Mouse (Mus musculus) myocyte (in vitro differentiated cells): ENCODE results near the gene Tspan9. TPM values are rescaled to one million over a fixed set of nuclear protein-coding genes. Genes with fewer than 3 reads are reported as not detected.

Experiments
- H3K27me3 ChIP-seq: one replicate; pipeline ENCODE4 v1.6.1; 2011; ENCODE audit not compliant: control insufficient read depth, insufficient read depth, insufficient read length
- H3K36me3 ChIP-seq: one replicate; pipeline ENCODE4 v1.6.1; 2011; ENCODE audit not compliant: control insufficient read depth, insufficient read depth
- H3K4me2 ChIP-seq: one replicate; pipeline ENCODE4 v1.6.1; 2011; ENCODE audit warnings: low read depth, control low read depth
- H3K4me3 ChIP-seq: one replicate; pipeline ENCODE4 v1.5.1; 2011; ENCODE audit warnings: mild to moderate bottlenecking, control low read depth, moderate library complexity
- H3K79me2 ChIP-seq: one replicate; pipeline ENCODE4 v1.6.1; 2011; ENCODE audit not compliant: control insufficient read depth, insufficient read depth
- H3ac ChIP-seq: one replicate; pipeline ENCODE4 v1.6.1; 2011; ENCODE audit not compliant: control insufficient read depth, insufficient read length
- CEBPB ChIP-seq: IDR thresholded peaks from 2 replicates; pipeline ENCODE4 v1.6.1; 2011; ENCODE audit warnings: mild to moderate bottlenecking, moderate library complexity; ENCODE audit not compliant: poor library complexity, insufficient read depth, severe bottlenecking
- E2F4 ChIP-seq: IDR thresholded peaks from one replicate; pipeline ENCODE4 v1.6.1; 2011; ENCODE audit warnings: mild to moderate bottlenecking, control low read depth, moderate library complexity; ENCODE audit not compliant: insufficient read depth
- MAX ChIP-seq: IDR thresholded peaks from one replicate; pipeline ENCODE4 v1.6.1; 2011; ENCODE audit warnings: low read depth, mild to moderate bottlenecking, control low read depth
- MYOD1 ChIP-seq, 3 experiments: IDR thresholded peaks; one replicate each; pipeline ENCODE4 v1.6.1; 2011; ENCODE audit warnings: control low read depth in 2 of 3, low read depth in 2 of 3, mild to moderate bottlenecking in 2 of 3, moderate library complexity in 1 of 3; ENCODE audit not compliant: insufficient read length in 2 of 3, control insufficient read depth in 1 of 3
- MYOG ChIP-seq, 3 experiments: IDR thresholded peaks; one replicate each; pipeline ENCODE4 v1.6.1; 2011; ENCODE audit warnings: control low read depth in 2 of 3, low read depth in 2 of 3, mild to moderate bottlenecking in 2 of 3; ENCODE audit not compliant: insufficient read length in 2 of 3, control insufficient read depth in 1 of 3, insufficient read depth in 1 of 3
- POLR2A ChIP-seq: IDR thresholded peaks from one replicate; pipeline ENCODE4 v1.6.1; 2011; ENCODE audit warnings: low read depth, mild to moderate bottlenecking, control low read depth, moderate library complexity; ENCODE audit not compliant: insufficient read length
- POLR2AphosphoS2 ChIP-seq: IDR thresholded peaks from one replicate; pipeline ENCODE4 v1.6.1; 2011; ENCODE audit warnings: low read depth, control low read depth; ENCODE audit not compliant: insufficient read length
- REST ChIP-seq: IDR thresholded peaks from one replicate; pipeline ENCODE4 v1.6.1; 2011; ENCODE audit warnings: mild to moderate bottlenecking, control low read depth, moderate library complexity; ENCODE audit not compliant: insufficient read depth, insufficient read length
- SRF ChIP-seq: IDR thresholded peaks from one replicate; pipeline ENCODE4 v1.6.1; 2011; ENCODE audit warnings: low read depth; ENCODE audit not compliant: control insufficient read depth, insufficient read length
- TCF12 ChIP-seq: IDR thresholded peaks from one replicate; pipeline ENCODE4 v1.6.1; 2011; ENCODE audit warnings: mild to moderate bottlenecking, control low read depth; ENCODE audit not compliant: poor library complexity, insufficient read depth, severe bottlenecking
- TCF3 ChIP-seq: IDR thresholded peaks from one replicate; pipeline ENCODE4 v1.6.1; 2011; ENCODE audit warnings: low read depth, control low read depth; ENCODE audit not compliant: insufficient read length
- USF1 ChIP-seq: IDR thresholded peaks from one replicate; pipeline ENCODE4 v1.6.1; 2011; ENCODE audit warnings: low read depth, mild to moderate bottlenecking, control low read depth, moderate library complexity
- polyA plus RNA-seq: library from polyadenylated mRNA; unstranded; fragments of >200 nt; fragmentation: generic; extraction: Trizol; gene quantifications from one replicate; pipeline ENCODE4 v1.2.1, GENCODE M21; 2012; ENCODE audit warnings: missing spikeins

The Tspan9 gene
- polyA plus RNA-seq, 1 experiment = 227 TPM

DNA sequence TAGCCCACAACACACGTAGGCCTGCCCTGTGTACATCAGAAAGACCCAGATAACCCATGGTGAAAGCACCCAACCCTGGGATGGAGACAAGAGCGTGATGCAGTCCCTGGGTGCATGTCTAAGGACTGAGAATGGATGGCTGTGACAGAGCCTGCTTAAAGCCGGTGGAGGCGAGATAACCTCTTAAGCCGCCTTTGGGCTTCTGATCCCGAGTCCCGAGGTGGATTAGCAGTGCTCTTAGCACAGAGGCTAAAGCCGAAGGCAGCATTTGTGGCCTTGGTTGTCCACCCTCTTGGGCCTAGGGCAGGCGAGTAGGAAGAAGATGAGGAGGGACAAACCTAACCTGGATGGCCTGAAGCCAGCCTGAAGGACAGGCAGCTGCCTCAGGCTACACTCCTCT, 194.7 kb downstream of the Tspan9 start:
- Histone ChIP-seq H3K36me3 (no peaks in the 10 kb centered on the region), H3K79me2 (no peaks in the 10 kb centered on the region), H3K27me3 (peaks cover 66% of the 10 kb centered on the region), H3K4me2 (no peak overlapping the region), H3K4me3 (no peak overlapping the region), H3ac (no peak overlapping the region)
- TF ChIP-seq TCF3 (no peak), POLR2AphosphoS2 (no peak), SRF (no peak), POLR2A (no peak), USF1 (no peak), REST (no peak), TCF12 (no peak), CEBPB (no peak), MAX (no peak)

DNA sequence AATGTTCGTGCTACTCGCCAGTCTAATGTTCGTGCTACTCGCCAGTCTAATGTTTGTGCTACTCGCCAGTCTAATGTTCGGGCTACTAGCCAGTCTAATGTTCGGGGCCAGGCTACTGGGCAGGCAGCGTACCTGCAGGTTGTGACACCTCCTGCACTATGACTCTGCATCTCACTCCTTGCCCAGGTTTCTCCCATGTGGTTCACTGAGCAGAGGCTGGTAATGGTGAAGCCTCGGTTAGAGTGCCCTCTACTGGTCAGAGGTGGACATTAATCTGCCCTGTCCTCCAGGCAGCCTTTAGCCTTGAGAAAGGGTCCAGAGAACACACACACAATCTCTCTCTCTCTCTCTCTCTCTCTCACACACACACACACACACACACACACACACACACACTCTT, 197.7 kb downstream of the Tspan9 start:
- H3K36me3 ChIP-seq = no peaks in the 10 kb centered on the region
- no peak for TF ChIP-seq MYOD1 (IDR thresholded peaks at IDR 0.05; ENCODE audit: control insufficient read depth in 1 of 3, insufficient read length in 2 of 3, low read depth in 2 of 3)
- TF ChIP-seq E2F4 = no peak
- no peak for TF ChIP-seq POLR2A
- no peak for TF ChIP-seq TCF3
- TF ChIP-seq POLR2AphosphoS2 = no peak
- no peak for TF ChIP-seq TCF12
- TF ChIP-seq CEBPB = no peak
- no peak for TF ChIP-seq USF1
- no peak for TF ChIP-seq MYOG (IDR thresholded peaks at IDR 0.05; ENCODE audit: control insufficient read depth in 1 of 3, insufficient read depth in 1 of 3, insufficient read length in 2 of 3, low read depth in 2 of 3)
- TF ChIP-seq SRF = no peak
- no peak for TF ChIP-seq MAX
- no peak for TF ChIP-seq REST
- H3K27me3 ChIP-seq = peaks cover 49% of the 10 kb centered on the region
- H3K4me2 ChIP-seq = no peak overlapping the region
- no peaks in the 10 kb centered on the region for H3K79me2 ChIP-seq
- no peak overlapping the region for H3ac ChIP-seq
- H3K4me3 ChIP-seq = no peak overlapping the region

DNA sequence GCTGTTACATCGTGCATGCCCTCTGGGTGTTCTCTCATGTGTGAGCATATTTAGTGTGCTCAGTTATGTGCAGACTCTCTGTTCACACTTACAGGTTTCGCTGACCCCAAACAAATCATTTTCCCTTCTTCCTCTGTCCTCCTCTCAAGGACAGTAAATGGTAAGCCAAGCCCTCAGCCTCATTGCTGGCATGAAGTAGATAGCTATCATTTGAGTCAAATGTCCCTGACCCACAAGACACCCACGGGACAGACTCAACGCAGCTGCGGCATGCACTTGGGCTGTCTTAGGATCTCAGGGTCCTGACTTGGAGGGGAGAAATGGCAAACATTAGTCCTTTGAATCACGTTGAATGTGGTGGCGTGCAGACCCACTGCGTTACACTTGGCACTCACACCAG, 201.0 kb downstream of the Tspan9 start:
- Histone ChIP-seq H3K36me3 (no peaks in the 10 kb centered on the region), H3K79me2 (no peaks in the 10 kb centered on the region), H3K27me3 (peaks cover 24% of the 10 kb centered on the region), H3K4me2 (no peak overlapping the region), H3K4me3 (no peak overlapping the region), H3ac (no peak overlapping the region)
- TF ChIP-seq POLR2AphosphoS2 (no peak), POLR2A (no peak), MYOG (IDR thresholded peaks at IDR 0.05; ENCODE audit: control insufficient read depth in 1 of 3, insufficient read depth in 1 of 3, insufficient read length in 2 of 3, low read depth in 2 of 3) (no peak), TCF12 (no peak), CEBPB (no peak), USF1 (no peak), TCF3 (no peak), SRF (no peak), REST (no peak), MAX (no peak), E2F4 (no peak), MYOD1 (IDR thresholded peaks at IDR 0.05; ENCODE audit: control insufficient read depth in 1 of 3, insufficient read length in 2 of 3, low read depth in 2 of 3) (no peak)

DNA sequence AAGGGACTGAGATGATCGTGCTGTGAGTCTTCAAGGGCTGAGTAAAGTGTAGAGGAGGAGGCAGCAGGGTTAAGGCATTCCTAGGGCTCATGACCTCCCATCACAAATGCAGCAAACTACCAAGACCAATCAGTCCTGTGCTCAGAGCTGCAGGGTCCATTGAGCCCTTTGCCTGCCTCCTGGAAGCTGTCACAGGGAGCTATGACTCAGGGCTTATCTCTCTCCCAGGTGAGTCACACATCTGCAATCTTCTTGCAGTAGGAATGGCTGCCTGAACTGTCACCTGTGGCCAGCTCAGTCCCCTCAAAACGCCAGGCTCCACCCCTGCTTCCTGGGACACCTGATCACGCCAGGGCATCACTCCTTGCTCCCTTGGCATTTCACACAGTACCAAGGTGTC, 208.3 kb downstream of the Tspan9 start:
- no peak overlapping the region for H3ac ChIP-seq
- no peak overlapping the region for H3K4me2 ChIP-seq
- H3K4me3 ChIP-seq = no peak overlapping the region
- H3K27me3 ChIP-seq = peaks cover 14% of the 10 kb centered on the region
- H3K79me2 ChIP-seq = no peaks in the 10 kb centered on the region
- H3K36me3 ChIP-seq = no peaks in the 10 kb centered on the region
- TF ChIP-seq USF1 (no peak), TCF12 (no peak), POLR2AphosphoS2 (no peak)

DNA sequence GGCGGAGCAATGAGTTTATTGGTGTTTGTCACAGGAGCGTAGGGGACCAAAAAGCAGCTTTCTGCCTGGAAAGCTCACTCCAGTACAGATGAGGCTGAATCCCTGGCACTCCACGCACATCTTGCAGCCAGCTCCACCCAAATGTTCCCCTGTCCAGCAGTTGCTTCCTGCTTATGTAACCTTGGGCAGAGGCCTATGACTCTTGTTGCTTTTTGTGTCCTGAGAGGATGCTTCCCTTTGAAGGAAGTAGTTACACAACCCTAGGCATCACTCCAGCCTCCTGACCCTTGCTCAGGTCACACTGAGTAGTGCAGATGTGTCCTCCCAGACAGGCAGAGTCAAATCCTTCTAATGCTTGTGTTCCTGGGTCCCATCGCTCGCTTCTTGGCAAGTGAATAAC, 209.6 kb downstream of the Tspan9 start:
- H3K4me3 ChIP-seq = no peak overlapping the region
- no peak for TF ChIP-seq SRF
- TF ChIP-seq USF1 = no peak
- no peak for TF ChIP-seq POLR2A
- no peak for TF ChIP-seq REST
- no peak for TF ChIP-seq MYOD1 (IDR thresholded peaks at IDR 0.05; ENCODE audit: control insufficient read depth in 1 of 3, insufficient read length in 2 of 3, low read depth in 2 of 3)
- no peak for TF ChIP-seq MYOG (IDR thresholded peaks at IDR 0.05; ENCODE audit: control insufficient read depth in 1 of 3, insufficient read depth in 1 of 3, insufficient read length in 2 of 3, low read depth in 2 of 3)
- no peak for TF ChIP-seq CEBPB
- TF ChIP-seq TCF3 = no peak
- TF ChIP-seq POLR2AphosphoS2 = no peak
- TF ChIP-seq TCF12 = no peak
- TF ChIP-seq E2F4 = no peak
- no peak for TF ChIP-seq MAX
- no peaks in the 10 kb centered on the region for H3K36me3 ChIP-seq
- peaks cover 11% of the 10 kb centered on the region for H3K27me3 ChIP-seq
- no peaks in the 10 kb centered on the region for H3K79me2 ChIP-seq
- H3ac ChIP-seq = no peak overlapping the region
- H3K4me2 ChIP-seq = no peak overlapping the region
